Mouse (Mus musculus): Measurements from ENCODE around the gene Sc5d.

GRCm38 (mm10) chr9:42249112-42249511 lies 14.9 kb downstream of the Sc5d start:
- no peak for TF ChIP-seq CTCF (IDR thresholded peaks at IDR 0.05; ENCODE audit: control insufficient read depth, insufficient read depth, insufficient replicate concordance, low read depth, low read length)
- no peak for TF ChIP-seq POLR2A (IDR thresholded peaks at IDR 0.05; ENCODE audit: control insufficient read depth, low read depth, low read length)

All from testis, adult 2 months (tissue).